Mouse (Mus musculus) spleen, adult 18-20 months (tissue): ENCODE data around the gene Trub2.

Experiments
- DNase-seq, 2 experiments: peaks; one replicate each; pipeline ENCODE4 v3.0.0; 2022; ENCODE audit warnings: mixed read lengths in 2 of 2

Gene Trub2

DNA sequence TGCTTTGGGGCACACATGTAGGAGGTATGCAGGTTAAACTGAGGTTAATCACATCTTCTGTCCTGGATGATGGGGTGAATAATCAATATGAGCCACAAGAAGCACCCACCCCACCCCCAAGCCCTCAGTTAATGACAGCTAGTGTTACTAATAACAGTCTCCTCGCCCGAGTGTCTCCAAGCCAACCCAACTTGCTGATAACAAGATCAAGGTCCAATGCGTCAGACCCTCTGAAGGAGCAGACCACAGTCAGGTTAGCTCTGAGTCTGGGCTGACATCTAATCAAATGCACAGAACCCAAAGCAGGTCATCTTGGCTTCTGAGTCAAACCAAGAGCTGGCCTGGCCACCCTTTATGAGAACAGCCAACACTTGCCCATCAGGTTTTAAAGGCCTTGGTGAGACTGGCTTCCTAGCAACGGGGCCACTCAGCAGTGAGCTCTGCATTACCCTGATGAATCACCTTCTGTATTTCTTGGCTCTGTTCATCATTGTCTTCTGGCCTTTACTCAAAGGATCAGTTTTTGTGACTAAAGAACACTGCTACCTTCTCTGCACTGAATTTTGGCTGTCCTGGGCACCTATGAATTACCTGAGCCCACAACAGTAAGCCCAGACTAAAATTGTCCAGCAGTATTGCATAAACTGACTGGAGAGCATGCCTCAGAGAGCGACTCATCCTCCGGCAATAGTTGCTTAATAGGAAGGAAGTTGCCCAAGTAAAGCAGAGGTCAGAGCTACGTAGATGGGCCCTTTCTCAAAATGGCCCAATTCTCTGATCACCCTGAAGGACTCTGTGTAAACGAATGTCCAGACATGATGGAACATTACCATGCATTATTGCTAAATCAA lies 16.5 kb downstream of the Trub2 start:
- no peak for DNase-seq

DNA sequence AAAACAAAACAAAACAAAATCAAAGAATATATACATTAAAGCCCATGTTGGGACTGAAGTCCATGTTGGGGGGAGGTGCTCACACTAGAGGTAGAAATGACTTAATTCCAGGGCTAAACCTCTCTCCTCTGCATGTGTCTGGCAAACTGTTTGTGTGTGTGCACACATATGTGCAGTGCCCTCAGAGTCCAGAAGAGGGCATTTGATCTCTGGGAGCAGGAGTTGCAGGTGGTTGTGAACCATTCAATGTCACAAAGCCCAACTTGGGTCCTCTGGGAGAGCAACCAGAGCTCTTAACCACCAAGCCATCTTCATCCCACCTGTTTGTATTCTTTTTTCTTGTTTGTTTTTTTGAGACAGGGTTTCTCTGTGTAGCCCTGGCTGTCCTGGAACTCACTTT lies 18.1 kb downstream of the Trub2 start:
- DNase-seq, result no peak

DNA sequence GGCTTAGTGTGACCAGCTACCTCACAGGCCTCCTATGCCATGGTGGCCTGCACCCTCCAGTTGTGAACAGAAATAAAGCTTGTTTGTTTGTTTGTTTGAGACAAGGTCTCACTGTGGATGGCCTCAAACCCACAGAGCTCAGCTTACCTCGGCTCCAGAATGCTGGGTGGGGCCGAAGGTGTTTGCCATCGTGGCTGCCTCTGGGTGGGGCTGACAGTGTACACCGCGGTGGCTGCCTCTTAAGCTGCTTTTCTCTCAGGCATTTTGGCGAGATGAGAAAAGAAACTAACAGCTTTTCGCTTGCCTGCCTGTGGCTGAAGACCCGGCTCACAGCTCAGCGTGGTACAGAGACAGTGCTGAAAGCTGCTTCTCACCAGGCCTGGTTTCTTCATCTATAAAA lies 19.4 kb downstream of the Trub2 start:
- DNase-seq, result no peak

DNA sequence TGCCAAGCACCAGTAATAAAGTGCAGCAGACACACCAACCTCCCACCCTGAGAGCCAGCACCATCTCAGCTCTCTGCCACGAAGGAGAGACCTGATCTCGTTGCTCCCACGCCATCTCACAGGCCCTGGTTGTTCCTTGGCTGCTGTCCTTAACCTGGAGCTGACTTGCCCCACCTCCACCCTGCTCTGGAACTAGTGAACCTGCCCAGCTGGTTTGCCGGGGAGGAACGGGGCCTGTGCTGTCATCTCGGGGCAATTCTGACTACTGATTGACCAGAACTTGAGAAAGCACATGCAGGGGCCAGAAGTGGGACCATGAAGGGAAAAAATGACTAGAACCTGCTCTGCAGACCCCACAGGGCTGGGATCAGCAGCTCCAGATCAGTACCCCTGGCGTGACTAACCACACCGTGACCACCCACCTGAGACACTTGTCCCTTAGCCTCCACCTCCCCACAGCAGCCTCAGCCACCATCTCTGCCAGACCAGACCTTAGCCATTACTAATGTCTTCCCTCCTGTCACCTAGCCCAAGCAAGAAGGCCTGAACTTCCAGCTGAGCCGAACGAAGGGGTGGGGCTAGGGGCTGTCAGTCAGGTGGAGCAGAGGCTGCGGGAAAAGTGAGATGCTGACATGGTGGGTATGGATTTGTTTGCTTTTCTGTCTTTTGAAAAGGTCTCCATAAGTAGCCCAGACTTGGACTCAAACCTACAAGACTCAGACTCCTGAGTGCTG lies 20.2 kb downstream of the Trub2 start:
- DNase-seq, result no peak

DNA sequence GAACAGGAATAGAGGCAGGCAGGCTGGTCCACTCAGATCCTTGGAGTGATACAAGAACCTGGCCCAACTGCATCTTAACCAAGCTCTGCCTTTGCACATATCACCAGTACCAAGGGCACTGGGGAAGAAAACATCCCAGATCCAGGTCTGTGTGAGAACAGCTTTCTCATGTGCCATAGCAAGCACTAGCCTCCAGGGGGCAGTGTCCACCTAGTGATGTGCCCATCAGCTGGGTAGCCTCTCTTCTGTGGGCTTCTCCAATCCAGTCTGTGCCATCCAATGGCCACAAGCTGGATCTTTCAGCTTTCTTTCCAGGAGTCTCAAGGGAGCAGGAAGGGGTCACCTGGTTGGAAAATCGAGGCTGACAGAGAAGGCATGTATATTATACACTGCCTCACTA lies 23.5 kb downstream of the Trub2 start:
- DNase-seq, result peak in 1 of 2 experiments; percentile 62

DNA sequence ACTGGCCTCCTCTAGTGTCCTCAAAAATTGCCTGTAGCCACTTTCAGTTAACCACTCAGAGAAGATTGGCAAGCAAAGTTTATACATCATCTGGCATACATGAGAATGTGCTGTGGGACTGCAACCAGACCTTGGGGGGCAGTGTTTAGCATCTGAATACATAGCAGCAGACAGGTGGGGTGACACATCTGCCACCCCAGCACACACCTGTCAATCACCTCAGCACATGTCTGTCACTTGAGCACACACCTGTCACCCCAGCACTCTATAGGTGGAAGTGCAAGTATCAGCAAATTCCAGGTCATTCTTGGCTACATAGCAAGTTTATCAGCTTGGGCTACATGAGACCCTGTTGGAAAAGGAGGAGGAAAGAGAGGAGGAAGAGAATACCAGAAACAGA lies 32.6 kb downstream of the Trub2 start:
- no peak for DNase-seq

DNA sequence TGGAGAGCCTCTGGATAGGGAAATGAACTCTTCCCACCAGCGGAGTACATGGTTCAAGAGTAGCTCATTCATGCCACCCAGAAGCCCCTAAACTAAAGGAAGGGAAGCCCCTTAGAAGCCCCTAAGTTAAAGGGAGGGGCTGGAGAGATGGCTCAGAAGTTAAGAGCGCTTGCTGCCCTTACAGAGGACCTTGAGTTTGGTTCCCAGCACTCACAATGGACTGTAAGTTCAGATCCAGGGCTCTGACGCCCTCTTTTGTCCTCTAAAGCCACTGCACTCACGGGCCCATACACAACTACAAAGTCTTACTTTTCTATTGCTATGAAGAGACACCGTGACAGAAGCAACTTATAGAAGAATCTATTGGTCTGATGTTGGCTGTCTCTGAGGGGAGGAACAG lies 35.9 kb downstream of the Trub2 start:
- no peak for DNase-seq

DNA sequence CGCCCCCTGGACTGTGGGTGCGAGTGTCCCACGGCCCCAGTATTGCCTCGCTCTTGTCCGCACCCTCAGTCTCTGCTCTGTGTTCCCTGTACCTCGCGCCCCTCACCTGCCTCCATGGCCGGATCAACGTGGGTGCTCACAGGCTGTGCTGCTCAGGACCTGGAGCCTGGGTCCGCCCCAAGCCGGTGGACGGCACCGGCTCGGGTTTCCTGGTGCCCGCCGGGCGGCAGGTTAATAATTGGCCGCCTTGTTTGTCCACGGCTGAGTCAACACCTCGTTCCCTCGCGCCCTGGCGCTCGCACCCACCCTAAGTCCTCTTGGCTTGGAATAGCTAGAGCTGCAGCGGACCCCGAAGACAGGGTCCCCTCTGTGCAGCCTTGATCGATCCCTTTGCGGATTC lies 36.8 kb downstream of the Trub2 start, which contains the start of gene Gm13420:
Gene Gm13420, minus strand, starts transcription at position 189 of the 400 bp plus-strand sequence.
- no peak for DNase-seq

DNA sequence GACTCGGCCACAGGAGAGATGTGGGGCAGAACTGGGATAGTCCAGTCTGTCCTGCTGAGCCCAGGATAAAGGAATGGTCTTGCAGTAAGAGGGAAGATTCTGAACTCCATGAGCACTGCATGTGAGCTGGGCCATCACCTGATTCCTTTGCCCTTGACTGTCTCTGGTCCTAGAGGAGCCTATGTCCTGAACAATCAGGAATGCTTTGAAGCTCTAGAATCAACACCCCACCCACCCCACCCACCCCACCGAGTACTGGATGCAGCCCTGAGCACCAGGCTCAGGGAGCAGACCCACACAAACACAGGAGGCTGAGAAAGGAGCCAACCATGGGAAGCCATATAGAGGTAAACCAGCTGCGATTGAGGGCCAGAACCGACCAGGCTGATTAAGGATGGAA lies 39.8 kb downstream of the Trub2 start:
- no peak for DNase-seq

DNA sequence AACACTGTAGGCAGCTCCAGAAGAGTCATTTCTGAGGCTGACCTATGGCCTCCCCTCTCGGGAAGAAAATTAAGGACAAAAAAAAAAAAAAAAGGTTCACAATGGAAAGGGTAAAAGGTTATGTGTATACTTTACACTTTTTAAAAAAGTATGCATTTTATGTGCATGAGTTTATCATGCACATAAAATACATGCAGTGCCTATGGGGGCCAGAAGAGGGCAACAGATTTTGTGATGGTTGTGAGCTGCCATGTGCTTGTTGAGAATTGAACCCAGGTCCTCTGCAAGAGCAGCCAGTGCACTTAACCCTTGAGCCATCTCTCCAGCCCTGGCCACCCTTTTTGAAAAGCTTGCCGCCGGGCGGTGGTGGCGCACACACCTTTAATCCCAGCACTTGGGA lies 40.5 kb downstream of the Trub2 start:
- no peak for DNase-seq

DNA sequence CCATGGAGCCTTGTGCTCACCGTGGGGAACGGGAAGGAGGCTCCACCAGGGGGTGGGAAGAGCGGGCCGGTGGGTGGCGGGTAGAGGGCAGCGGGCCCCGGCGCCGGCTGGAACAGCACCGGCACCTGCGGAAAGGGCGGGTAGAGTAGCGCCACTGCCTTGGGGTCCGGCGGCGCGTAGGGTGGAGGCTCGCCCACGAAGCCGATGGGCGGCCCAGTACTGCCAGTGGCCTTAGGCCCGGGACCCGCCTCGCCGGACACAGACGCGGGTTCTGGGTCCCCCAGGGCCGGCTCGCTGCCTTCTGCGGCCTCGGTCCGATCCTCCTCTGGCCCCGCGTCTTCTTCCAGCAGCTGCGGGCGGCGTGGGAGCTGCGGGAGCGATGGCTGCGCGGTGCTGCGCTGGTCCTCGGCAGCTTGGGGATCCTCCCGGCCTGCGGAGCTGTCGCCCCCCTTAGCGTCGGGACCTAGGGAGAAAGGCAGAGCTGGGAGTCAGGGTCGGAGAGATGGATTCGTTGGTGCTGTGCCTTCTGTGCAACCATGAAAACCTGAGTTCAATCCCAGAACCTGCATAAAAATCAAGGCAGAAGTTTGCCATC lies 41.0 kb downstream of the Trub2 start:
- DNase-seq, result no peak

DNA sequence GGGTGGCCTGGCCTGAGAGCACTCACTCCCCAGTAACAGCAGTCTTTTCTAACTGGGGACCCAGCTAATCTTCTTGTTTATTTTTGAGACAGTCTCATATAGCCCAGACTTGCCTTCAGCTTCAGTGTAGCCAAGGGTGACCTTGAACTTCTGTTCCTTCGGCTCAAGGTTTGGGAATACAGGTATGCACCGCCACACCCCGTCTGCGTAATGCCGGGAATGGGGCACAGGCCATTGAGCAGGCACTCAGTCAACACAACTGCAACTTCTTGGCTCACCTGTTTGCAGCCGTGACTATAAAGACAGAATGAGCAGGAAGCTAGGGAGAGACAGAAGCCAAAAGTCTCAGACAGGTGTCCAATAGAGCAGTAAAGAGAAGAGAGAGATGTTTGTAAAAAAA lies 44.0 kb downstream of the Trub2 start:
- DNase-seq, result no peak

DNA sequence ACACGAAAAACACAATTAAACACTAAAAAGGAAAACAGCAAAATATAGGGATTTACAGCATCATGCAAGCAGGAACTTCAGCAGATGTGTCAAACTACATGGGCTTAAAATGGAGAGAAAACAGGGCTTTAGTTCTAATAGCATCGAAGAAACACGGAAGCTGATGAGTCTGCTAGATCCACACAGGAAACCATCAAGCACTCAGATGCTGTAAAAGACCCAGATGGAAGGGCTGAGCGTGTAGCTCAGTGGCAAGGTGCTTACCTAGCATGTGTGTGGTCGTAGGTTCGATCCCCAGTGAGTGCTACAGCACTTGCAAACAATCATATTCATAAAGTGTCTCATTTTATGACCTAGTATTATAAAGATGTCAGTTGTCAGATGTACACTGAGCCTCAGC lies 47.1 kb downstream of the Trub2 start:
- no peak for DNase-seq

DNA sequence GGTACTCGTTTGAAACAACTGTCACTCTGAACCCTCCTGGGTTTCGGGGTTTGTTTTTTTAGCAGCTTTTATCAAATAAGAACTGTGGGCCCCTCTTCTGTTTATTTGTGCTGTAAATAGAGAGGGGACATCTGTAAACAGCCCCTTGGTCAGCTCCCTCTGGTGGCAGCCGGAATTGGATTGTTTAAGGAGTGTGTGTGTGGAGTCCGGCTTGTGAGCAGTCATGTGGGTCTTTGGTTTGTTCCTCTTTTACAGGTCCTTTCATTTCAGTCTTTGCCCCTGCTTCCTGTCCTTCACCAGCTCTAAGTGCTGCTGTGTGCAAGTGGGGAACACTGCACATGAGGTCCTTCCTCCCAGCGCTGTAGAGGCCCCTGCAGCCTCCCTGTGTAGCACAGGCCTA lies 48.9 kb downstream of the Trub2 start:
- DNase-seq, result peak; percentile 43 to 53

DNA sequence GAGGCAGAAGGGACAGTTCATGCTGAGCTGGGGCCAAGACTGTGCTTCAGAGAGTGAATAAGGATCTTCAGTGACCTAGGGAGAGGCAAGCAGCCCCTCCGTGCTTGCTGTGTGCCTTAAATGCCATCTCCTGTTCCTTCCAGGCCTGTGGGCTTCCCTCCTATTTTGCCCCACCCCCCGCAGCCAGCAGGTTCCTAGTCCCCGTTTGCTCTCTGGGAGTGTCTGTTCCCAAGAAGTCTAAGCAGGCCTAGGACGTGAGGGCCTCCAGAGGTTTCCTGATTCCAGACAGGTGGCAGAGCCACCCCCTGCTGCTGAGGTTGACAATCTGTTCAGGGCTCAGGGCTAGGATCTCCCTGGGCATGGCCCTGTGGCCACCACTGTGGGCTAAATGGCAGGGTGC lies 49.5 kb downstream of the Trub2 start:
- DNase-seq, result no peak

DNA sequence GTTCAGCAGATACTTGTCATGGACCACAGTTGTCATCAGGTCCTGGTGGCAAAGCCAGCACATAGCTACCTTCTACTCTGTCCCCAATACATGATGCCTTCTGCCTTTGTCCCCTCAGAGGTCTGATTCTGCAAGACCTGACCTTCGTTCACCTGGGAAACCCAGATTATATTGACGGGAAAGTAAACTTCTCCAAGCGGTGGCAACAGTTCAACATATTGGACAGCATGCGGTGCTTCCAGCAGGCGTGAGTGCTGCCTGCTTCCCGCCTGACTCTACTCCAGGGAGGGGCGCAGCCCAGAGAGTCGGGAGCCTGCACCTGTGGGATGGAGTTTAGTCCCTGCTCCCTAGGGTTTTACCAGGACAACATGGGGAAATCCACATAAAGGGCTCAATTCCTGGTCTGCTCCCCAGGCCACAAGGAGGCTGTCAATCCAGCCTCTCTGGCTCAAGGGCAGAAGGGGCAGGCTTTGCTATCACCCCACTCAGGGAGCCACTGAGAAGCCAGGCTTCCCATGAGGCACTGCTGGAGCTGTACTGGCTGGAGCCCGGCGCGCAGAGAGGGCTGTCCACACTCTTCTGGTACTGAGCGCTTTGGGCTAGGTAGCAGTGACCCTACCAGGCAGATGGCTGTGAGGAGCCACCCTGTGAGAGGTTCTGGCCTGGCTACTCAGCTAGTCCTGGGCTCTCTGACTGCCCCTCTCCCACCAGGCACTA lies 50.9 kb downstream of the Trub2 start:
- no peak for DNase-seq

DNA sequence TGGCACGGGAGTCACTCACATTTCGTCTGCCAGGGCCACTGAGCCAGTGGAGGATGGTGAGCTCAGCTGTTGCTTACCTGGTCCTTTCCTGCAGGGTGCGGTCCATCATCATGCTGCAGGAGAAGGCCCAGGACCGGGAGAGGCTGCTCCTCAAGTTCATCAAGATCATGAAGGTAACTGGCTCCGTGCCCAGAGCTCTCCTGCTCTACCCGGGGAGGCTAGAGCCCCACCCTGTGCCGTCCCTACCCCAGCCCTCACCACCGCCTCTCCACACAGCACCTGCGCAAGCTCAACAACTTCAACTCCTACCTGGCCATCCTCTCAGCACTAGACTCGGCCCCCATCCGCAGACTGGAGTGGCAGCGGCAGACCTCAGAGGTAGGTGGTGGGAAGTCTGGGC lies 52.6 kb downstream of the Trub2 start:
- no peak for DNase-seq

DNA sequence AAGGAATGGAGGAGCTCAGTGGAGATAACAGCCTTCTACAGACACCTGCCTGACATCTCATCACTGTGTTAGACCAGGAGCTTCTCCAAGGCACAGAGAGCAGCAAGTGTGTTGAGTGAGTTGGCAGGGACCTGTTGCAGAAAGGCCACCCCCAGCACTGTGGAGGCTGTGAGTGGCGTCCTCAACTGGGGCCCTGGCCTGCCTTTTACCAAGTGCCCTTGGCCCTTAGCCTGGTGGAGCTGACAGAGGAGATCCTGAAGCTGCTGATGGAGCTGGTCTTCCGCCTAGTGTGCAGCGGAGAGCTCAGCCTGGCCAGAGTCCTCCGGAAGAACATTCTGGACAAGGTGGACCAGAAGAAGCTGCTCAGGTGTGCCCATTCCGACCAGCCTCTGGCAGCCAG lies 55.0 kb downstream of the Trub2 start:
- DNase-seq, result no peak

DNA sequence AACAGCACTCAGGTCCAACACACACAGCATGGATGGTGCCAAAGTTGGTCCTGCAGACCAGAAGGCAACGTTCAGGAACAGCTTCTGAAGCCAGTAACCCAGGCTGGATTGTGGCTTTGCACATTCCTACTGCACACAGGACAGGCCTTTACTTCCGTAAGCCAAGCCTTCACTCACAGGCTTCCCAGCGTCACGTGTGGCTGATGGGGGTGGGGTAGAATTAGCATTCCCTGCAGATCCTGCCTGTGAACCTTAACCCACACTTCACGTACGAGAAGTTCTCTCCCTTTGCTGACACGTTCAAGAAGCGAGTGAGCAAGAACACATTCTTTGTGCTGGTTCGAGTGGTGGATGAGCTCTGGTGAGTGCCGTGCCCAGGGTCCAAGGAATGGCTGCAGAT lies 55.7 kb downstream of the Trub2 start:
- DNase-seq, result no peak

DNA sequence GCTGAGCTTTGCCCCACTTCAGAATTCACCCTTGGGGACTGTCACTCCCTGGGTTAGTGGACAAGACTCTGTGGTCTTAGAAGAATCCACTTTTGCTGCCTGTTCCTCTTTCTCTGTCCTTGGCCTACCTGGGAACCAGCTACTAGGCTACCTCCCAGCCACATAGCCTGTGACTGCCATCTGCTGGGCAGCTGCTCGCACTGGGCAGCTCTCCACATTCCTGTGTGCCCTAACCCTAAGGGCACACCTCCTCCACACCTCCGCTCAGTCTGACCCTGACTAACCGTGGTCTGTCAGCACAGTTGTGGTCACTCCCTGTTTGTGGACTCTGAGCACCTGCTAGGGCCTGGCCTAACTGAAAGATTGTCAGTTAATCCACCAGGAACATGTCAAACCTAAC lies 56.8 kb downstream of the Trub2 start:
- DNase-seq, result peak; percentile 38 to 55

DNA sequence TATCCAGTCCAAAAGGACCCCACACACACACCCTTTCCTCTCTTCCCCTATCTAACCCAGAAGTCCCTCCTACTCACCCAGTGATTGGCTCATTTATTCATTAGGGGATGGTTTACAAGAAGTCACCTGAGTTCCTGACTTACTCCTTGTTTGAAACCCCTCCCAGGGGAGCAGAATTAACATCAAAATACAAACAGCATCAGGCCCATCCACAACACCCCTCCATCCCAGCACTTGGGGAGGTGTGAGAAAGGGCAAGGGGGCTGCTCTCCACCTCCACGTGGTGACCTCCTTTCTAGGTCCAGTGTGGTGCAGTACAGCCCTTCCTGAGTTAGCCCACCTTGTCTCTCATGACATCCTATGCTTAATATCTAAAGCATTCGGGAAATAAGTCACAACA lies 58.8 kb downstream of the Trub2 start:
- no peak for DNase-seq

DNA sequence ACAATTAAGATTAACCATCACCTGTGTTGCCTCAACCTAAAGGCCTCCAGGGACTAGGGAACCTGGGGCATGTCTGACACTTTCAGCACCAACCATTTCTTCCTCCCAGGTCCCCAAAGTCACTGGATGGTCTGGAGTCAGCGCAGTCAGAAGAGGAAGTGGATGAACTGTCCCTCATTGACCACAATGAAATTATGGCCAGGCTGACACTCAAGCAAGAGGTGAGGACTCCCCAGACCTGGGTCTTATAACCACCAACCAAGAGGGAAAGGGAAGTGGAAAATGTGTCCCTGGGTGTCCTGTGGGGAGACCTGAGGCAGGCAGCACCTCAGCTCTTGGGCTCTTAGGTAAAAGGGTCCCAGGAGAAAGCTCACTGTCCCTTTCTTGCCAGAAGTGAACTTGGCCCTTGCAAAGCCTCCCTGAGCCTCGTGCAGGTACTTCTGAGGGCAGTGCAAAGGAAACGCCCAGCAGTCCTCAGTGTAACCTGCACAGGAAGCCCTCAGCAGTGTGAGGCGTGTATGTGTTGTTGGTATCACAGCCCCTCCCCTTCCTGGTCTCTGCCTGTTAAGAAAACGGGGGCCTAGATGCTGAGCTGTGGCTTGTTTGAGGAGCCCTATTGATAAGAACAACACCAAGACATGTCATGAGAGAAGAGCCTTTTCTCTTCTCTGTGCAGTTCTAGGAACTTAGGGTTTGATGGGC lies 63.5 kb downstream of the Trub2 start:
- no peak for DNase-seq

DNA sequence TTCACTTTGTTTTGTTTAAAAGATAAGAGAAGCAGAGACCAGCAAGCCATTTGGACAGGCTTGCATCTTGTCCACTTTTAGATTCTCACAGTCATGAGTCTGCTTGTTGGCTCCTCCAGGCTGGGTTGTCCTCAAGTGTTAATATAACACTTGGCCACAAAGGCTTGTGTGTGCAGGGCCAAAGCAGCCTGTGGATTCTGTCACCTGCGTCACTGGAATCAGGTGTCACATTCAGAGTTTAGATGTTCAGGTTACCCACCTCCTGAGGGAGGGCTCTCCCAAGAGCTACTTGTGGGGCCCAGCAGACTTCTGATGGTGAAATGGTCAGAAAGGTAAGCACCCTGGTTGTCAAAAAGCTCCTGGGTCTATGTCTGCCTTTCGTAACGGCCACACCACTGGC lies 65.2 kb downstream of the Trub2 start:
- no peak for DNase-seq
